Mouse (Mus musculus) pancreas, adult 10 weeks (tissue): ENCODE data around the gene Rhcg. TPM values are rescaled to one million over a fixed set of nuclear protein-coding genes. Genes with fewer than 3 reads are reported as not detected.

Experiments used
- polyA plus RNA-seq: library from polyadenylated mRNA; stranded (reverse); fragments of 350-450 nt; fragmentation: Illumina TruSeq; extraction: RNeasy Lipid Tissue Mini Kit (QIAGEN cat#74804); gene quantifications from one replicate; pipeline ENCODE4 v1.2.3, GENCODE M21; 2015; ENCODE audit warnings: low read depth, low replicate concordance; ENCODE audit not compliant: insufficient read depth

The Rhcg gene
- not detected for polyA plus RNA-seq

GRCm38 (mm10) chr7:79617418-79617817 is at the start of gene Rhcg:
Rhcg (minus strand) TSS chr7:79617657.

DNA sequence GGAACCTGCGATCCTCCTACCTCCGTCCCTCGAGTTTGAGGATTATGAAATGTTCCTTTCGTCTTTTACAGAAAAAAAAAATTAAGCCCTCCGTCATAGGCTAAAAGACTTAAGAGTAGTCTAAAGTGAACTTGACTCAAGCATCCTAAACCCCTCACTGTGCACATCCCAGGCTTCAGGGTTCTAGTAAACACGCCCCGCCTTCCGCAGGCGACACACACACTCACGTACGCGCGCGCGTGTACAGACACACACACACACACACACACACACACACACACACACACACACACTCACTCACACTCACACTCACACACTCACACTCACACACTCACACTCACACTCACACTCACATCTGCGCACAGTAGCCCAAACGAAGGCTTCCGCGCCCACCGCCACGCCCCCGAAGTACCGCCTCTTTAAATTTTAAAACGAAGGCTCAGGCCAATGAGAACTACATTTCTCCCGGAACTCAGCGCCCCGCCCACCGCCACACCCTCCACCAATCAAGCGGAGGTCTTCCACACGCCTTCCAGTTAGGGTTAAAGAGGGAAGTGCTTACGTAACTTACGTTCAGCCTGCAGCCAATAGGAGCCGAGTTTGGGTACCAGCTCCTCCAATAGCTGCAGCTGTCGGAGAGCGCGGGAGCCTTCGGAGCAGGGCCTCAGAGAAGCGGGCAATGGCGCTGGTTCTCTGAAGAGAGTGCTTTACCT is 42.3 kb upstream of the Rhcg start, which contains the start of gene Ticrr:
TSS of gene Ticrr (plus strand) at position 619 of the 713 bp plus-strand sequence.

Other genes with a start within 250 kb of the Rhcg start
- gene Rlbp1, start 230.6 kb downstream of the Rhcg start, polyA plus RNA-seq: not detected
- gene Fanci, start 225.7 kb downstream of the Rhcg start, polyA plus RNA-seq: not detected
- 15.7 TPM for gene Polg, start 151.3 kb downstream of the Rhcg start, polyA plus RNA-seq
- gene Ticrr, start 42.5 kb upstream of the Rhcg start, polyA plus RNA-seq: not detected
- 0.52 TPM for gene Kif7, start 98.1 kb upstream of the Rhcg start, polyA plus RNA-seq
- gene Plin1, start 115.2 kb upstream of the Rhcg start, polyA plus RNA-seq: 6.5 TPM
- 8.5 TPM for gene Pex11a, start 125.5 kb upstream of the Rhcg start, polyA plus RNA-seq
- not detected for gene Wdr93, start 125.5 kb upstream of the Rhcg start, polyA plus RNA-seq
- gene Mesp1, start 176.1 kb upstream of the Rhcg start, polyA plus RNA-seq: not detected
- not detected for gene Mesp2, start 193.1 kb upstream of the Rhcg start, polyA plus RNA-seq
- gene Anpep, start 243.4 kb upstream of the Rhcg start, polyA plus RNA-seq: 40.7 TPM